Mouse (Mus musculus): Measurements from ENCODE around the gene Foxp1.

DNA sequence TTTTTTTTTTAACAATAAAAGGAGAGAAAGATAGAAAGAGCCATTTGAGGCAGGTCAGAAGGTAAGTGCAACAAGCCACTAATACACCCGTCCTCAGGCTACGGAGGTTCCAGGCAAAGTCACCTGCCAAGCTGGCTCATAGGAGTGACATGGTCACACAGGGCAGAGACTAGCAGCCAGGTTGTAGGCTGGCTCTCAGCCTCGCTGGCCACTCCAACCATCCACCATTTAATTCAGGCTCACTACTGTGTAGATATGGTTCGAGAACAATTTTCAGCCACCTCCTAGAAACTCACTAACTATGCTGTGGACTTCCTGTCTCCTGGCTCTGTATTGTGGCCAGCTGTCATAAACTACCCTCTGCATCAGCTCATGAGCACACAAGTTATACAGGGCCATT, 161.9 kb downstream of the Foxp1 start:
- TF ChIP-seq POLR2A (IDR thresholded peaks at IDR 0.05; ENCODE audit: borderline replicate concordance, low read depth, low read length): no peak
- no peak for TF ChIP-seq CTCF (IDR thresholded peaks at IDR 0.05; ENCODE audit: low read depth, low read length)
